Mouse (Mus musculus) brain, embryonic 14.5 days (tissue): ENCODE measurements around the gene Fancc.

Experiments used
- CTCF ChIP-seq: fragments of 200-500 bp; IDR thresholded peaks from 2 replicates; pipeline ENCODE4 v1.5.1; 2012; ENCODE audit warnings: inconsistent platforms, mild to moderate bottlenecking, moderate library complexity, borderline replicate concordance; ENCODE audit not compliant: insufficient read depth, insufficient read length; ENCODE audit errors: extremely low read depth
- POLR2A ChIP-seq: fragments of 200-500 bp; IDR thresholded peaks from 2 replicates; pipeline ENCODE4 v1.6.1; 2012; ENCODE audit warnings: mild to moderate bottlenecking, inconsistent platforms, borderline replicate concordance; ENCODE audit not compliant: poor library complexity, insufficient read depth, insufficient read length, severe bottlenecking; ENCODE audit errors: extremely low read depth

GRCm38 (mm10) chr13:63405151-63405550, 91.9 kb downstream of the Fancc start:
- TF ChIP-seq POLR2A (no peak), CTCF (no peak)
